In the genomic region with DNA sequence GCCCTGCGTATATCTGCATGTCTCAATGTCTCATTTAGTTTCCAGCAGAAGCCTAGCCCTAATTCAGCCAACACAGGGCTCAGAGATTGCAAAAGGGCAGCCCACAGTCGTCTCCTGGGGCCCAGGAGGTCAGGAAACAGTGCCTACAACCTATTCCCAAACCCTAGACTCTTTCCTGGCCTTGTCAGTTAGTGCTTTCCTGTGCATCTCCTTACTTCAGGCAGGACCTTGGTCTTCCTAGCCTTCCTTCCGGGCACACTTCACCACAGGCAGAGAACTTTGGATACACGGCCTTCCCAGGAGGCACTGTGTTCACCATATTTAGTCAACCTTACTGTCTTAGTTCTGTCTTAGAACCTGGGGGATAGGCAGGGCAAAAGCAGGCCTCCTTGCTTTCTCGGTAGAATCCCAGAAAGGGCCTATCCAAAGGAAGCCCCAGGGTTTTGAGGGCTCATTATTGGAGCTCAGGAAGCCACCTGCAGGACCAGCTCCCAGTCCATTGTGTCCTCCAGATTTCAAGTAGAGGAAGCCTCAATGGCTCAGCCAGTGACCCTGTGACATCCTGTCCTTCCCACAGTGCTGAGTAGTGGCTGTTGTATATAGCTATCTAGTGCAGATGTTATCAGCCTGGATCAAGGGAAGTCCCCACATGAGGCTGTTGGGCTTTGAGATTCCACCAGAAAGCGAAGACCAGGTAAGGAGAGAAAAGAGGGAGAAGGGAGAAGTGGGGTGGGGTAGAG, we compare ENCODE assay signal across 15 mouse cellular contexts. TPM values are rescaled to one million over a fixed set of nuclear protein-coding genes. Genes with fewer than 3 reads are reported as not detected.
DNase-seq lines count a peak whose midpoint lies in the region; ATAC-seq and TF ChIP-seq lines count a peak whose summit lies in the region.
"Had no signal": no experiment of that assay in that cellular context is flagged by ENCODE, and none has a peak within 500 bp of the region (broad histone marks: within the 10 kb centered on the region; RNA-seq: fewer than 3 reads in every experiment).

No protein-coding gene starts in this region.

- peak overlapping the region; percentile 66 for H3K27ac ChIP-seq in kidney, adult 2 months (ENCODE audit: insufficient read depth, low read depth, low read length)
- 0 out of 2 replicates have a peak overlapping the region, but pooled peaks have one; percentile 27 for H3K27ac ChIP-seq in midbrain, embryonic 13.5 days
- no peak overlapping the region for H3K27ac ChIP-seq in midbrain, embryonic 14.5 days (replicated peaks; ENCODE audit: low read depth, low read length)
- peak overlapping the region; percentile 54; the same call in 1 of the 2 replicates for H3K27ac ChIP-seq in intestine, embryonic 15.5 days
- no peak overlapping the region for H3K27ac ChIP-seq in cerebellum, adult 2 months (ENCODE audit: insufficient read depth, low read length)
- H3K27ac ChIP-seq: midbrain, embryonic 10.5 days had no signal

- WGBS in kidney, adult 2 months, result 72% methylated on average over 6 of the region's 6 CpGs
- 76% methylated on average over 6 of the region's 6 CpGs for WGBS in midbrain, embryonic 13.5 days
- WGBS in midbrain, embryonic 14.5 days, result 85% methylated on average over 6 of the region's 6 CpGs
- 84% methylated on average over 6 of the region's 6 CpGs for WGBS in intestine, embryonic 15.5 days
- WGBS in cerebellum, adult 2 months, result 83% methylated on average over 6 of the region's 6 CpGs

- DNase-seq in kidney, adult 2 months, result peak; percentile 27
- no peak for DNase-seq in kidney, postnatal 4 days
- no peak for DNase-seq in midbrain, embryonic 14.5 days
- DNase-seq in cerebellum, adult 2 months, result no peak
- no peak for DNase-seq in adrenal gland, adult 18-20 months (ENCODE audit: low spot score in 2 of 2)
- DNase-seq: gastrocnemius, postnatal 25 days had no signal

- H3K4me3 ChIP-seq in kidney, adult 2 months (ENCODE audit: insufficient read depth, low read depth, low read length), result no peak overlapping the region
- H3K4me3 ChIP-seq in midbrain, embryonic 13.5 days (replicated peaks), result no peak overlapping the region
- no peak overlapping the region for H3K4me3 ChIP-seq in midbrain, embryonic 14.5 days (replicated peaks; ENCODE audit: low read depth, low read length)
- no peak overlapping the region for H3K4me3 ChIP-seq in intestine, embryonic 15.5 days (replicated peaks)
- H3K4me3 ChIP-seq in cerebellum, adult 2 months (replicated peaks; ENCODE audit: insufficient read depth, low read depth, low read length), result no peak overlapping the region
- H3K4me3 ChIP-seq: midbrain, embryonic 10.5 days had no signal

- H3K9ac ChIP-seq in midbrain, embryonic 13.5 days (replicated peaks), result no peak overlapping the region
- no peak overlapping the region for H3K9ac ChIP-seq in midbrain, embryonic 14.5 days (replicated peaks; ENCODE audit: low read length)
- no peak overlapping the region for H3K9ac ChIP-seq in intestine, embryonic 15.5 days

- H3K36me3 ChIP-seq in kidney, adult 2 months (ENCODE audit: control insufficient read depth, insufficient read depth, low read length), result no peaks in the 10 kb centered on the region
- no peaks in the 10 kb centered on the region for H3K36me3 ChIP-seq in midbrain, embryonic 13.5 days
- H3K36me3 ChIP-seq in midbrain, embryonic 14.5 days (ENCODE audit: control insufficient read depth, insufficient read depth, low read length), result no peaks in the 10 kb centered on the region
- H3K36me3 ChIP-seq in intestine, embryonic 15.5 days, result no peaks in the 10 kb centered on the region
- H3K36me3 ChIP-seq: midbrain, embryonic 10.5 days had no signal

- H3K4me2 ChIP-seq in midbrain, embryonic 13.5 days (replicated peaks), result no peak overlapping the region
- H3K4me2 ChIP-seq in midbrain, embryonic 14.5 days (ENCODE audit: low read length), result no peak overlapping the region
- no peak overlapping the region for H3K4me2 ChIP-seq in intestine, embryonic 15.5 days (replicated peaks)

- no peak for ATAC-seq in midbrain, embryonic 13.5 days
- ATAC-seq in midbrain, embryonic 14.5 days (ENCODE audit: low FRiP score, low TSS enrichment), result no peak
- no peak for ATAC-seq in intestine, embryonic 15.5 days
- no peak for ATAC-seq in megakaryocyte-erythroid progenitor cell, adult 5-6 weeks (replicated peaks; ENCODE audit: low FRiP score, low TSS enrichment, poor library complexity, severe bottlenecking)
- ATAC-seq: inflammation-experienced regulatory T-cells, adult 6 months had no signal

- H3K27me3 ChIP-seq in kidney, adult 2 months (replicated peaks; ENCODE audit: control insufficient read depth, insufficient read depth, low read length), result no peaks in the 10 kb centered on the region
- H3K27me3 ChIP-seq in midbrain, embryonic 13.5 days, result no peaks in the 10 kb centered on the region
- no peaks in the 10 kb centered on the region for H3K27me3 ChIP-seq in midbrain, embryonic 14.5 days (ENCODE audit: control insufficient read depth, insufficient read depth, low read length)
- no peaks in the 10 kb centered on the region for H3K27me3 ChIP-seq in intestine, embryonic 15.5 days (replicated peaks)
- H3K27me3 ChIP-seq in cerebellum, adult 2 months (ENCODE audit: control insufficient read depth, insufficient read depth, low read length), result no peaks in the 10 kb centered on the region

- no peaks in the 10 kb centered on the region for H3K4me1 ChIP-seq in kidney, adult 2 months (ENCODE audit: control insufficient read depth, insufficient read depth, low read length)
- no peaks in the 10 kb centered on the region for H3K4me1 ChIP-seq in midbrain, embryonic 13.5 days (replicated peaks)
- no peaks in the 10 kb centered on the region for H3K4me1 ChIP-seq in midbrain, embryonic 14.5 days (ENCODE audit: control insufficient read depth, insufficient read depth, low read length)
- no peaks in the 10 kb centered on the region for H3K4me1 ChIP-seq in intestine, embryonic 15.5 days (replicated peaks)
- no peaks in the 10 kb centered on the region for H3K4me1 ChIP-seq in cerebellum, adult 2 months (ENCODE audit: control insufficient read depth, insufficient read depth, low read length)
- H3K4me1 ChIP-seq: midbrain, embryonic 10.5 days had no signal

- no peak for TF ChIP-seq CTCF in kidney, adult 2 months (conservative IDR thresholded peaks at IDR 0.05; ENCODE audit: insufficient read depth, insufficient read length, low read depth, low read length)
- TF ChIP-seq CTCF in cerebellum, adult 2 months (IDR thresholded peaks at IDR 0.05; ENCODE audit: borderline replicate concordance, insufficient read depth, low read depth, low read length), result no peak

- H3K9me3 ChIP-seq in midbrain, embryonic 13.5 days, result no peaks in the 10 kb centered on the region
- H3K9me3 ChIP-seq in midbrain, embryonic 14.5 days (ENCODE audit: control insufficient read depth, low read length), result no peaks in the 10 kb centered on the region
- H3K9me3 ChIP-seq in intestine, embryonic 15.5 days, result no peaks in the 10 kb centered on the region
- H3K9me3 ChIP-seq: midbrain, embryonic 10.5 days had no signal

- TF ChIP-seq POLR2A in kidney, adult 2 months (IDR thresholded peaks at IDR 0.05; ENCODE audit: low read depth, low read length), result no peak
- no peak for TF ChIP-seq POLR2A in cerebellum, adult 2 months (IDR thresholded peaks at IDR 0.05; ENCODE audit: borderline replicate concordance, insufficient read depth, low read length)

RNA-seq across cellular contexts. Expression of a gene that starts 4.7 kb away (rescaled TPM):
- polyA plus RNA-seq in kidney, adult 2 months (2012; rRNA removed), result 35.0 and 38.1 TPM in 2 replicates
- 8.5 and 10.7 TPM in 2 replicates for polyA plus RNA-seq in midbrain, embryonic 13.5 days (2015; fragmentation: Nextera tagmentation; extraction: Ambion mirVana)
- 8.1 and 12.4 TPM in 2 replicates for polyA plus RNA-seq in midbrain, embryonic 14.5 days (2014; fragmentation: Nextera tagmentation; extraction: Ambion mirVana)
- polyA plus RNA-seq in intestine, embryonic 15.5 days (2015; fragmentation: Nextera tagmentation; extraction: Ambion mirVana), result 38.1 and 39.3 TPM in 2 replicates
- polyA plus RNA-seq in cerebellum, adult 2 months (2012; rRNA removed), result 6.8 and 7.0 TPM in 2 replicates
- 10 to 100 TPM; 12.5 to 15.0 TPM for total RNA-seq in adrenal gland, adult 18-20 months (2021)
- total RNA-seq in megakaryocyte-erythroid progenitor cell, adult 5-6 weeks (2014; fragmentation: Nextera tagmentation), result 20.5 and 46.5 TPM in 2 replicates
- total RNA-seq in megakaryocyte-erythroid progenitor cell, adult 5-6 weeks (2017), result 51.4 and 82.3 TPM in 2 replicates

RNA-seq across cellular contexts. Expression of a gene that starts 17.9 kb away (rescaled TPM):
- polyA plus RNA-seq in kidney, adult 2 months (2012; rRNA removed), result 0.12 and 0.58 TPM in 2 replicates
- not detected in 2 replicates for polyA plus RNA-seq in midbrain, embryonic 13.5 days (2015; fragmentation: Nextera tagmentation; extraction: Ambion mirVana)
- not detected in 2 replicates for polyA plus RNA-seq in midbrain, embryonic 14.5 days (2014; fragmentation: Nextera tagmentation; extraction: Ambion mirVana)
- 0.34 and 0.69 TPM in 2 replicates for polyA plus RNA-seq in intestine, embryonic 15.5 days (2015; fragmentation: Nextera tagmentation; extraction: Ambion mirVana)
- polyA plus RNA-seq in cerebellum, adult 2 months (2012; rRNA removed), result 0.87 and 0.89 TPM in 2 replicates
- not detected for total RNA-seq in adrenal gland, adult 18-20 months (2021)
- 4.6 TPM in 1 of 2 replicates, not detected in the other for total RNA-seq in megakaryocyte-erythroid progenitor cell, adult 5-6 weeks (2014; fragmentation: Nextera tagmentation)
- not detected in 2 replicates for total RNA-seq in megakaryocyte-erythroid progenitor cell, adult 5-6 weeks (2017)
- total RNA-seq: common myeloid progenitor, adult 5-6 weeks; left cerebral cortex, postnatal 10 days had no signal
- polyA plus RNA-seq: brain, embryonic 14.5 days; neural tube, embryonic 14.5 days had no signal

RNA-seq across cellular contexts. Expression of a gene that starts 30.1 kb away (rescaled TPM):
- 0.11 and 1.9 TPM in 2 replicates for polyA plus RNA-seq in kidney, adult 2 months (2012; rRNA removed)
- 0.05 TPM in 1 of 2 replicates, not detected in the other for polyA plus RNA-seq in midbrain, embryonic 13.5 days (2015; fragmentation: Nextera tagmentation; extraction: Ambion mirVana)
- polyA plus RNA-seq in midbrain, embryonic 14.5 days (2014; fragmentation: Nextera tagmentation; extraction: Ambion mirVana), result not detected in 2 replicates
- polyA plus RNA-seq in intestine, embryonic 15.5 days (2015; fragmentation: Nextera tagmentation; extraction: Ambion mirVana), result 0.03 and 0.05 TPM in 2 replicates
- polyA plus RNA-seq in cerebellum, adult 2 months (2012; rRNA removed), result 0.02 and 0.16 TPM in 2 replicates
- total RNA-seq in adrenal gland, adult 18-20 months (2021), result under 1 TPM; 0.20 to 0.99 TPM
- total RNA-seq in megakaryocyte-erythroid progenitor cell, adult 5-6 weeks (2014; fragmentation: Nextera tagmentation), result 0.11 TPM in 1 of 2 replicates, not detected in the other
- not detected in 2 replicates for total RNA-seq in megakaryocyte-erythroid progenitor cell, adult 5-6 weeks (2017)
- polyA plus RNA-seq: neural tube, embryonic 14.5 days had no signal

Comparison
In these comparisons a context has a peak if more than half of its experiments do, and no peak if none do; other contexts are left out.
1. H3K27ac ChIP-seq: peak in kidney, adult 2 months (single experiment), midbrain, embryonic 13.5 days (single experiment) and intestine, embryonic 15.5 days (single experiment); none in midbrain, embryonic 14.5 days (single experiment) and cerebellum, adult 2 months (single experiment).